Mouse (Mus musculus) left cerebral cortex, postnatal 25 days (tissue): ENCODE data around the gene Hist1h3c. TPM values are rescaled to one million over a fixed set of nuclear protein-coding genes. Genes with fewer than 3 reads are reported as not detected.
A peak's percentile ranks its signal among the peaks of the same experiment; 100 is the strongest.
"Not testable (repeated sequence)": the region's sequence is repeated elsewhere in the genome, so short reads cannot be mapped to it uniquely, and the experiment has no call there.

ENCODE experiments used
- DNase-seq, 2 experiments: peaks; one replicate each; pipeline ENCODE4 v3.0.0; 2022; ENCODE audit warnings: low spot score in 2 of 2, mixed read lengths in 1 of 2
- intact Hi-C: fragments of 180-260 bp; cut with DNase I; formaldehyde crosslinking; loops from one replicate; pipeline ENCODE4 v1.15.1; 2025
- total RNA-seq, 2 experiments: library from RNA; stranded (reverse); gene quantifications; 2 replicates each; pipeline ENCODE4 v1.2.3; 2021

Hist1h3c gene
- total RNA-seq, 2 experiments from 2014 or later: 1.9 to 2.6 TPM

DNA sequence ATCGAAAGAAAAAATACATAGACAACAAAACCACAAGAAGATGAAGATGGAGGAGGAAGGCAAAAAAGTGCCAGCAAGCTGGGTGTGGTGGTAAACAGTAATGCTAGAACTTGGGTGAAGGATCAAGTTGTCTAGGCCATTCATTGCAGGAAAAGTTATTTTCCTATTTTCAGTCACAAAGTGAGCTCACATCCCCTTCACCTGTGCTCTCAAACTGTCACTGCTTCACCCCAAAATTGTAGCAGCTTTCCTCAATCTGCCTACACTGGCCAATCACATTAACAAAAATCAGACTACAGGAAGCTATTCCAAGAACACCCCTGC is 14.5 kb upstream of the Hist1h3c start:
- intact Hi-C loops: loop anchor here (5.0 to 10.0 kb wide), 4 partner anchors 183 to 1975 kb away; partner anchors contain the start of genes Hist1h1b, Hist1h2ag, Hist1h2an and Hist1h2bj
- DNase-seq: no peak

- intact Hi-C loops: loop anchor here (5.0 to 10.0 kb wide), 3 partner anchors 182 to 1975 kb away; partner anchors contain the start of genes Hist1h1b, Hist1h2ag, Hist1h2an and Hist1h2bj
- DNase-seq: no peak
Observed at GRCm38 (mm10) chr13:23759251-23759771, 13.9 kb upstream of the Hist1h3c start.

- DNase-seq: no peak
- intact Hi-C loops: loop anchor here (5.0 to 10.0 kb wide), 3 partner anchors 181 to 1973 kb away; partner anchors contain the start of genes Hist1h1b, Hist1h2ag, Hist1h2an and Hist1h2bj
Observed at GRCm38 (mm10) chr13:23757921-23758320, 12.5 kb upstream of the Hist1h3c start.

DNA sequence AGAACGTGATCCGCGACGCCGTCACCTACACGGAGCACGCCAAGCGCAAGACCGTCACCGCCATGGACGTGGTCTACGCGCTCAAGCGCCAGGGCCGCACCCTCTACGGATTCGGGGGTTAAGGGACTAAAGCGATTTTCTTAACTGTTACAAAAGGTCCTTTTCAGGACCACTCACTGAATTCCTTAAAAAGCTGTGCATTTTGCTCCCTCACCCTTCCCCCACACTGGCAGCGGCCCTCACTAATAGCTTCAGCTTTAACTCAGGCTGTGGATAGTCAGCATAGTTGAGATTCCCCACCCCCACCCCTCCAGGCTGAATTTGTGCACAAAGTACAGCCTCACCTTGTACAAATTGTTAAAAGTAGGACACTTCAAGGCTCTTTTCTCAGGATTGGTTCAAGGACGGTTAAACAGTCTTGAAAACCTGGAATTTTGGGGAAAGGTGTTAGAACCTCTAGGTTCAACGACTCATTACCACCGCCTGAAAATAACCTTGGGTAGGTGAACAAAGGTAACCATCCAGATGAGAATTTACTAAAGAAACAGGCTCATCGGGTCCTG is 11.9 kb upstream of the Hist1h3c start:
- DNase-seq: no peak
- intact Hi-C loops: loop anchor here (5.0 to 10.0 kb wide), 3 partner anchors 180 to 1972 kb away; partner anchors contain the start of genes Hist1h1b, Hist1h2ag, Hist1h2an and Hist1h2bj

DNA sequence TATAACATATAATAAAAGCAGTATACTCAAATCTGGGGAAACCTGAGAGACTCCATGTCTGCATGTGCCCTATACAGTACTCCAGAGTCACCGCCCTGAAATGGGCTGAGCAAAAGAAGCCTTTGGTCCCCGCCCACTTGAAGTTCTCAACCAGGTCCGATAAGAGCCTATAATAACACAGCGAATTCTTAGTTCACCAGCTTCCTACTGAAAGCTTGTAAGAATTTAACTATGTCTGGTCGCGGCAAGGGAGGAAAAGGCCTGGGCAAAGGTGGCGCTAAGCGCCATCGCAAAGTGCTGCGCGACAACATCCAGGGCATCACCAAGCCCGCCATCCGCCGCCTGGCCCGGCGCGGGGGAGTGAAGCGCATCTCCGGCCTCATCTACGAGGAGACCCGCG is 11.4 kb upstream of the Hist1h3c start, which contains the start of gene Hist1h4b:
Gene Hist1h4b (plus strand): TSS at position 224 of the 400 bp plus-strand sequence.
- peak; percentile 91 to 98 for DNase-seq
- intact Hi-C loops: loop anchor here (5.0 to 10.0 kb wide), 3 partner anchors 179 to 1972 kb away; partner anchors contain the start of genes Hist1h1b, Hist1h2ag, Hist1h2an and Hist1h2bj

DNA sequence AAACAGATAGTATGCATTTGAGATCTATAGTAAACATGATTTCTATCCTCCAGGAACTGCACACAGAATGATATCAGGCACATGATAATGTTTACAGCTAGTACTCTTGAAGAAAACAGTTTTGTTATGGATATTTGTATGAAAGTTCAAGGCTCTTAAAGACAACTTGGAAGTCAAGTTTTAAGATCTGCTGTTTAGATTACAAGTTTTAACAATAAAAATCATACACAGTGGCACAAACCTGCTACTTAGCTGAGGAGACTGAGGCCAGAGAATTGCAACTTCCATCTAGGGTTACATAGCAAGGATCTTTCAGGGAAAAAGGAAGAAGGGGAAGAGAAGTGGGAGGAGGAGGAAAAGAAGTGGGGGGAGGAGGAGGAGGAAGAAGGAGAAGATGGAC is 9.6 kb upstream of the Hist1h3c start:
- intact Hi-C loops: loop anchor here (5.0 to 10.0 kb wide), 3 partner anchors 178 to 1970 kb away; partner anchors contain the start of genes Hist1h1b, Hist1h2ag, Hist1h2an and Hist1h2bj
- DNase-seq: no peak

DNA sequence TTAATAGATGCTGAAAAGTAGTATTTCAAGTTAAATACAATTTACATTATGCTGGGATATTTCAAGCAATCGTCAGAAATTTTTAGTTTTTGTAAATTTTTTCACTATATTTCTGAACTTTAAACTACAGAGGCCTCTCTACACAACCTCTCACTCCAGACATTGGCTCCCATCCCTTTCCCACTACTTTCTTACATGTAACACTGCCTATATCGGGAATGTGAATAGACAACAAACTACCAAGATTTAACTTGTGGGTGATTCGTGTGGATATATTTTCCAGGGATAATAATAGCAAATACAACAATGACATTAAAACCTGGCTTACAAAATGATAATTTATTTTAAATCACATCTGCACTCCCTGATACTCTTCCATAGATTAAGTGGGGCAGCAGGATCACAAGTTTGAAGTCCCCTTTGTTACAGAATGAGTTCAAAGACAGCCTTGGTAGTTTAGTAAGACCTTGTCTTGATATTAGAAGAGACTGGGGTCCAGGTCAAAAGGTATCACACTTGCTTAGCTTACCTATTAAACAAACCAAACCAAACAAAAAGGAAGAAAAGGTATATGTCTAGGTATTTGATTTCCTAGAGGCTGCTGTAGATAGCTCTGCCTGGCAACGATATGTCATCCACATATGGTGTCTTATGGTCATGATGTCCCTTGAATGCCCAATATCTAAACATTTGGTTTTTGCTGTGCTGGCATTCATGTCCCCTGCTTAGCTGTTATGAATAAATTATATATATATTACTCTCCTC is 8.1 kb upstream of the Hist1h3c start:
- intact Hi-C loops: loop anchor here (10.0 kb wide), 1 partner anchor 1969 kb away; the partner anchor contains the start of genes Hist1h1b, Hist1h2an, Hist1h2bp and Hist1h3i
- no peak for DNase-seq

DNA sequence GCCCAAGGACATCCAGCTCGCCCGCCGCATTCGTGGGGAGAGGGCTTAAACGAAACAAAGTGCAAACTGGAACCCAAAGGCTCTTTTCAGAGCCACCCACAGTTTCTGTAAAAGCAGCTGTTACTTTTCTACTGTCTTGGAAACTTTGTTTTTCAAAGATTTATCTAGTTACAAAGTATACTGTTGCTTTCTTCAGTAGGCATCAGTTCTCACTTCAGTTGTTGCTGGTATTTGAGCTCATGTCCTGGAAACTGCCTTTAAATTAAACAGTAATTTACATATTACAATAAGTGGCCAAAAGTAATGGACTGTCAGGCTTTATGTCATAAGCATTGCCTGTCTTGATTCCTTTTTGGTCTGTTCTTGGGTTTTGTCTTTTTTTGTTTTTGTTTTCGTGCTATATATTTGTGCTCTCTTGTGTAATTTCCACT is 7.4 kb upstream of the Hist1h3c start:
- intact Hi-C loops: loop anchor here (10.0 kb wide), 1 partner anchor 1968 kb away; the partner anchor contains the start of genes Hist1h1b, Hist1h2an, Hist1h2bp and Hist1h3i
- DNase-seq: no peak

- DNase-seq: peak; percentile 94 to 98
- intact Hi-C loops: loop anchor here (10.0 kb wide), 1 partner anchor 1967 kb away; the partner anchor contains the start of genes Hist1h1b, Hist1h2an, Hist1h2bp and Hist1h3i
Observed at GRCm38 (mm10) chr13:23752067-23752741, 6.8 kb upstream of the Hist1h3c start, which contains the start of gene Hist1h3b. Gene Hist1h3b, plus strand, starts transcription at chr13:23752267.

GRCm38 (mm10) chr13:23751478-23751956 is 6.1 kb upstream of the Hist1h3c start:
- DNase-seq: no peak
- intact Hi-C loops: loop anchor here (10.0 kb wide), 1 partner anchor 1967 kb away; the partner anchor contains the start of genes Hist1h1b, Hist1h2an, Hist1h2bp and Hist1h3i

DNA sequence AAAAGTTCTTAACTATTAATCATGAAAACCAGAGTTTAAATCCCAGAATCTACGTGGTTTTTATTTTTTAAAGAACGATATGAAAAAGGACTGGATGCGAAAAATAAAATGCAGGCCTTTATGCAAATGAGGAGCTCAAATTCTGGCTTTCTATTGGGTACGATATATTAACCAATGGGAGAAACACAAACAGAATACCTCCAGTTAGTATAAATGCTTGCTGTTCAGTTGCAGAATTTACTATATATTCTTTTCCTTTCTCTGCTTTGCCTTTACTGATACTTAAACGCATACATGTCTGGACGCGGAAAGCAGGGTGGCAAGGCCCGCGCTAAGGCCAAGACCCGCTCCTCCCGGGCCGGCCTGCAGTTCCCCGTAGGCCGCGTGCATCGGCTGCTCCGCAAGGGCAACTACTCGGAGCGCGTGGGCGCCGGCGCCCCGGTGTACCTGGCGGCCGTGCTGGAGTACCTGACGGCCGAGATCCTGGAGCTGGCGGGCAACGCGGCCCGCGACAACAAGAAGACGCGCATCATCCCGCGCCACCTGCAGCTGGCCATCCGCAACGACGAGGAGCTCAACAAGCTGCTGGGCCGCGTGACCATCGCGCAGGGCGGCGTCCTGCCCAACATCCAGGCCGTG is 5.6 kb upstream of the Hist1h3c start, which contains the start of gene Hist1h2ab:
Gene Hist1h2ab (plus strand): TSS at position 288 of the 639 bp plus-strand sequence.
- intact Hi-C loops: loop anchor here (10.0 kb wide), 1 partner anchor 1966 kb away; the partner anchor contains the start of genes Hist1h1b, Hist1h2an, Hist1h2bp and Hist1h3i
- DNase-seq: peak; percentile 45 to 69

GRCm38 (mm10) chr13:23749563-23750121 is 4.2 kb upstream of the Hist1h3c start:
- intact Hi-C loops: loop anchor here (10.0 kb wide), 1 partner anchor 1965 kb away; the partner anchor contains the start of genes Hist1h1b, Hist1h2an, Hist1h2bp and Hist1h3i
- DNase-seq: no peak

- DNase-seq: no peak
- intact Hi-C loops: no loop called here
Observed at GRCm38 (mm10) chr13:23747892-23748288, 2.5 kb upstream of the Hist1h3c start.

- intact Hi-C loops: no loop called here
- DNase-seq: no peak
Observed at GRCm38 (mm10) chr13:23747081-23747891, 1.9 kb upstream of the Hist1h3c start.

- intact Hi-C loops: not testable (repeated sequence)
- peak; percentile 85 to 96 for DNase-seq
Observed at GRCm38 (mm10) chr13:23746201-23747080, 1.0 kb upstream of the Hist1h3c start, which contains the start of gene Hist1h2bb. Gene Hist1h2bb, plus strand, starts transcription at chr13:23746734.
